Mouse (Mus musculus) small intestine, adult 2 months (tissue): ENCODE results near the gene Resf1.

ENCODE experiments used
- CTCF ChIP-seq: fragments of 200-500 bp; IDR thresholded peaks from 2 replicates; pipeline ENCODE4 v1.5.1; 2012; ENCODE audit warnings: low read depth, mild to moderate bottlenecking, control low read depth, inconsistent platforms, low read length, moderate library complexity, mixed read lengths; ENCODE audit not compliant: insufficient replicate concordance, insufficient read length; ENCODE audit errors: extremely low read depth
- POLR2A ChIP-seq: fragments of 200-500 bp; IDR thresholded peaks from 2 replicates; pipeline ENCODE4 v1.6.1; 2012; ENCODE audit warnings: low read depth, mild to moderate bottlenecking, control low read depth, inconsistent platforms, low read length, moderate library complexity

DNA sequence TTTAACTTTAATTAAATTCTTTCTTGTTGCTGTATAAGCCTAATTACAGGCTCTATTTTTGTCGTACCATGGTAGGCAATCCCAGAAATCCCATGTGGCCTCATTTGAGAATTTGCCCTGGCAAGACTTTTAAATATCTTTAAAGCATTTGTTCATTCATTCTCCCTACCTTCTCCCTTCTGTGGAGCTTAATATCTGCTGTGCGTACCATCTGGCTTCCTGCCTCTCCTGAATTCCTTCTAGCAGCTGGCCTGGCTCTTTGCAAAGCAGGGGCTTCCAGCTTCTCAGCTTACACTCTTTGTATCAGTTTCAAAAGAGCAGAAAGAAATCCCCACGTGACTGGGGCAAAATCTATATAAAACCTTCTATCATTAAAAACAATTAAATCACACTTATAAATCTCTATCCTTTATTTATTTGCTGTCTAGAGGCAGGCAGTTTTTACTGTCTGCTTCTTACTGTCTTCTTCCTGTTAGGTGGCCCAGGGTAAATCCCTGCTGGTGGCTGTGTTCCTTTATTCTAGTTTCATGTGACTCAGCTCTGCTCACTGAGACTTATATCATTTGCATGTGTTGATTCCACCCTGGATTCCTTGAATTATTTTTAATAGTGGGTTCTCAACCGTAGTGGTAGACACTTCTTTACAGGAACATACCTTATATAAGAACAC, 45.7 kb downstream of the Resf1 start:
- no peak for TF ChIP-seq POLR2A
- TF ChIP-seq CTCF, result no peak
